Mouse (Mus musculus) liver, embryonic 15.5 days (tissue): ENCODE results near the gene Phlpp1. TPM values are rescaled to one million over a fixed set of nuclear protein-coding genes. Genes with fewer than 3 reads are reported as not detected.

Experiments used
- ATAC-seq: fragments of 200-750 bp; cut with Nextera tagmentation; 2 replicates; pipeline ENCODE4 v1.8.0; 2017; ENCODE audit warnings: moderate number of reproducible peaks, mild to moderate bottlenecking, moderate library complexity; ENCODE audit not compliant: insufficient read depth
- H3K27ac ChIP-seq: fragments of 300-500 bp; sonication (generic); replicated peaks from 2 replicates; pipeline ENCODE4 v1.5.1; 2015; ENCODE audit warnings: mild to moderate bottlenecking, inconsistent platforms
- H3K27me3 ChIP-seq: fragments of 300-500 bp; sonication (generic); 2 replicates; pipeline ENCODE4 v1.6.1; 2015; ENCODE audit warnings: mild to moderate bottlenecking, inconsistent platforms
- H3K36me3 ChIP-seq: fragments of 300-500 bp; sonication (generic); replicated peaks from 2 replicates; pipeline ENCODE4 v1.6.1; 2015; ENCODE audit warnings: moderate library complexity, mild to moderate bottlenecking, inconsistent platforms
- H3K4me1 ChIP-seq: fragments of 300-500 bp; sonication (generic); replicated peaks from 2 replicates; pipeline ENCODE4 v1.6.1; 2015; ENCODE audit warnings: inconsistent platforms
- H3K4me2 ChIP-seq: fragments of 300-500 bp; sonication (generic); 2 replicates; pipeline ENCODE4 v1.6.1; 2015; ENCODE audit warnings: moderate library complexity, mild to moderate bottlenecking, inconsistent platforms
- H3K4me3 ChIP-seq: fragments of 300-500 bp; sonication (generic); replicated peaks from 2 replicates; pipeline ENCODE4 v1.5.1; 2015; ENCODE audit warnings: mild to moderate bottlenecking, inconsistent platforms
- H3K9ac ChIP-seq: fragments of 300-500 bp; sonication (generic); 2 replicates; pipeline ENCODE4 v1.6.1; 2015; ENCODE audit warnings: moderate library complexity, mild to moderate bottlenecking, inconsistent platforms
- H3K9me3 ChIP-seq: fragments of 300-500 bp; sonication (generic); replicated peaks from 2 replicates; pipeline ENCODE4 v1.6.1; 2016; ENCODE audit warnings: inconsistent platforms
- WGBS: fragments of 180-500 bp; shearing (Covaris S2); methylation state at CpG from one replicate; pipeline ENCODE4 v1.1.7; 2015; ENCODE audit warnings: mixed read lengths; ENCODE audit not compliant: insufficient replicate concordance; 5-methylcytosine and 5-hydroxymethylcytosine counted together
- polyA plus RNA-seq: library from polyadenylated mRNA; unstranded; fragments of >200 nt; fragmentation: Nextera tagmentation; extraction: Ambion mirVana; gene quantifications from 2 replicates; pipeline ENCODE4 v1.2.1, GENCODE M21; 2015

Gene Phlpp1
- polyA plus RNA-seq, 1 experiment from 2014 or later: 0.94 TPM

DNA sequence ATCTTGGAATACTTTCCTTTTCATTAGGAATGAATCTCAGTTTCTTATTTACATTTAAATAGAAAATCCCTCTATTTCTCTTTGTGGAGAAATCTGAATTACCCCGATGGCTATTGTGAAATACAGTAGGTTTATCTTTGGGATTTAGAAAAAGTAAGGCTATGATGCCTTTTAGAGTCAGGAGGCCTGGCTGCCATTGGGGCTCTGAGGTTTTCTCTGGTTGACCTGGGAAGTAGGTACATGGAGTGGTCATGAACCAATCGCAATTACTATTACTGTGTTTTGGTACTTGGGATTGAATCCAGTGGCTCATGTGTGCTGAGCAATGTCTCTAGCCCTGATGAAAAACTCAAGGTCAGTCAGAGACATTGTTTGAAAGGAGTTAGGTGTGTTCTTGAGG lies 12.1 kb downstream of the Phlpp1 start:
- ATAC-seq: no peak
- Histone ChIP-seq H3K4me2 (no peak overlapping the region), H3K4me3 (no peak overlapping the region), H3K27me3 (no peaks in the 10 kb centered on the region), H3K9ac (no peak overlapping the region), H3K27ac (no peak overlapping the region), H3K36me3 (no peaks in the 10 kb centered on the region), H3K4me1 (no peaks in the 10 kb centered on the region), H3K9me3 (no peaks in the 10 kb centered on the region)
- WGBS: 77% methylated on average over 2 of the region's 2 CpGs

DNA sequence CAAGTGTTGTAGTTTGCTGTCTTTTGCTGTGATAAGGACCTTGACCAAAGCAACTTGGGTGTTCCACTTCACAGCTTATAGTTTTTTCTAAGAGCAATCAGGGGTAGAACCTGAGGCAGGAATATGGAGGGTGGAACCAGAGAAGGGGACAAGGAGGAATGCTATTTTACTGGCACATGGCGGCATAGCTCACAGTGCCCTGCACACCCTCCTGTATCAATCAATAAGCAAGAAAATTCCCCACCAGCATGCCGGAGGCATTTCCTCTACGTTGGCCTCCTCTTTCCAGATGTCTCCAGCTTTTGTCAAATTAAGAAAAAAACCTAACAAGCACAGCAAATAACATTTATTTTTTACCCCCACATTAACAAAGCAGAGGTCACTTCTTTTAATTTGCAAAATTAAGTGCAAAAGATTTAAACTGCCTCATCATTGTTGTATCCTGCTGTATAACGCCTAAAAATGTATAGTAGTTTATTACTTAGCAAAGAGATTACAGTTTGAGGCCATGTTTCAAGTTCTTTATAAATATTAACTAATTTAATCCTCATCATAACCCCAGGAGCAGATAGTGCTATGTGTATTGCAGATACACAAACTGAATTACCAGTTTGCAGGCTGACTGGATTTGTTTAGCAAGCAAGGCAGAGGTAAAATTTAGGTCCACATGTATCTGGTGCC lies 13.4 kb downstream of the Phlpp1 start:
- Histone ChIP-seq H3K9ac (no peak overlapping the region), H3K4me2 (no peak overlapping the region), H3K36me3 (no peaks in the 10 kb centered on the region), H3K4me1 (no peaks in the 10 kb centered on the region), H3K4me3 (no peak overlapping the region), H3K9me3 (no peaks in the 10 kb centered on the region), H3K27me3 (no peaks in the 10 kb centered on the region), H3K27ac (no peak overlapping the region)
- no peak for ATAC-seq
- 68% methylated on average over 4 of the region's 4 CpGs for WGBS

DNA sequence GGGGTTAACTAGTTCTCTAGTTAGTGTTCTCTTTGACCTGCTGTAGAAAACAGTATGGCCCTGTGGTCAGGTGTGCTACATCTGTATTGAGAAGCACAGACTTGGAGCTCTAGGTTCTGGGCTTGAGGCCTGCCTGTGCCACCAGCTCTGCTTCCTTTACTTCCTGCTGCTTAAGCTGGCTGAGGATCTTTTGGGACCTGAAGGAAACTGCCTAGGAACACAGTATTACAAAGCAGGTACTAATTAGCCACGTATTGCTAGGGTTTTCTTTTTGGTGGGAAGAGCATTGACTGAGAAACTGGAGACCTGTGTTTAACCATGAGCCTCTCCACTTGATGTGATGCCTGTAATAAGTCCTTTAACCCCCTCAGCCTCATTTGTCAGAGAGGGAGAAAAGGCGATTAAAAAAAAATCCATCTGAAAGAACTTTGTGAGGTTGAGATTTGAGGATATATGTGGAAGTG lies 13.9 kb downstream of the Phlpp1 start:
- no peaks in the 10 kb centered on the region for H3K36me3 ChIP-seq
- no peaks in the 10 kb centered on the region for H3K9me3 ChIP-seq
- no peak for ATAC-seq
- no peak overlapping the region for H3K9ac ChIP-seq
- H3K4me3 ChIP-seq: no peak overlapping the region
- H3K4me2 ChIP-seq: no peak overlapping the region
- WGBS: 47% methylated on average over 2 of the region's 2 CpGs
- H3K4me1 ChIP-seq: no peaks in the 10 kb centered on the region
- H3K27ac ChIP-seq: no peak overlapping the region
- H3K27me3 ChIP-seq: no peaks in the 10 kb centered on the region

DNA sequence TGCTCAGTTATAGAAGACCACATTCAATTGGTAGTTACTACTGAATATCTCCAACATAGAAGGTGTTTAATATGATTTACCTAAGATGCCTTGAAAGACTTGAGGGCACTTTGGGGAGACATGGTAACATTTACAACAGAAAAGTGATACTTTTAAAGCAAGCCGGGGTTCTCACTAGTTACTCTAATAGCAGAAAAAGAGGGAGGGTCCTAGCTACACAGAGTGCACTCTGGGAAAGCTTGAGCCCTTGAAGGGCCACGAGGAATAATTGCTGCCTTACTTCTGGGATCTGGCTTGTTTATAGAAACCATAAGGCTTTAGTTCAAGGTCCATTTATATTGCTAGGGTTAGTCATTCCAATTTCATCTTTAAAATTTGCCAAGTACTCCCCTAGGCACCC lies 14.5 kb downstream of the Phlpp1 start:
- Histone ChIP-seq H3K27ac (no peak overlapping the region), H3K9ac (no peak overlapping the region), H3K4me2 (no peak overlapping the region), H3K27me3 (no peaks in the 10 kb centered on the region), H3K4me1 (no peaks in the 10 kb centered on the region), H3K9me3 (no peaks in the 10 kb centered on the region), H3K36me3 (no peaks in the 10 kb centered on the region), H3K4me3 (no peak overlapping the region)
- whole genome bisulfite sequencing: 52% methylated on average over 2 of the region's 2 CpGs
- no peak for ATAC-seq

DNA sequence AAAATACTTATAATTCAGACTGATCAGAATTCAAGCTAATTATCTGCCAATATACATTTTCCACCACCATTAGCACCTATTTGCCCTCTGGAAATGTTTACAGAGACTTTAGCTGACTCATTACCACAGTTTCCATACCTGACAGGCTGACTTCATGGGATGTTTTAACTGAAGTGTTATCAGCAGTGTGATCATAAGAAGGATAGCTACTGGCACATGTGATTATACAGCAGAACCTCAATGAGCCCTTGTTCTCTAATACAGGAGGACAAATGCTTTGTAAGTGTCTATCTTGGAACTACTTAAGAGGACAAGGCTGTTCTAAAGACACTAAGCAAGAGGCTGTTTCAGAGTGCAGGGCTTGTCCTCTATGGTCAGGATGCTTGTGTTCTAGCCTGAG lies 15.9 kb downstream of the Phlpp1 start:
- no peaks in the 10 kb centered on the region for H3K36me3 ChIP-seq
- no peaks in the 10 kb centered on the region for H3K4me1 ChIP-seq
- no peak overlapping the region for H3K9ac ChIP-seq
- H3K4me3 ChIP-seq: no peak overlapping the region
- no peak overlapping the region for H3K4me2 ChIP-seq
- ATAC-seq: no peak
- no peak overlapping the region for H3K27ac ChIP-seq
- no peaks in the 10 kb centered on the region for H3K9me3 ChIP-seq
- H3K27me3 ChIP-seq: no peaks in the 10 kb centered on the region

DNA sequence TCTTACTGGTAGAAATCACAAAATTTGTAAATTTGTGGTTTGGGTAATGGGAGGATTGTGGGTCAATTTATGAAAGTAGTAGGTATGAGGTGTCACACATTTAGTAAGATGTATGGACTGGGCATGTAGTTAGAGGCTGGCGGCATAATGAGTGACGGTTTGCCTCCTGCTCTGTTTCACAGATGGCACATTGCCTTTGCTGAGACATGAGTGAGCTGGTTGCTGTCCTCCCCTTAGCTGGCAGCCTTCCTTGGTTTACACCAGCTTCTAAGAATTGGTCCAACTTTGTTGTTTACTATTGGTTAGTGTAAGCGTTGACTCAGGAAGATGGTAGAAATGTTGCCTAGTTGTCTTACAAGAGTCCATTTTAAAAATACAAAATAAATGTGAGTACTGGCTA lies 17.2 kb downstream of the Phlpp1 start:
- ATAC-seq: no peak
- Histone ChIP-seq H3K4me3 (no peak overlapping the region), H3K4me1 (no peaks in the 10 kb centered on the region), H3K36me3 (no peaks in the 10 kb centered on the region), H3K27ac (no peak overlapping the region), H3K27me3 (no peaks in the 10 kb centered on the region), H3K9ac (no peak overlapping the region), H3K9me3 (no peaks in the 10 kb centered on the region), H3K4me2 (no peak overlapping the region)
- 82% methylated on average over 3 of the region's 3 CpGs for WGBS

DNA sequence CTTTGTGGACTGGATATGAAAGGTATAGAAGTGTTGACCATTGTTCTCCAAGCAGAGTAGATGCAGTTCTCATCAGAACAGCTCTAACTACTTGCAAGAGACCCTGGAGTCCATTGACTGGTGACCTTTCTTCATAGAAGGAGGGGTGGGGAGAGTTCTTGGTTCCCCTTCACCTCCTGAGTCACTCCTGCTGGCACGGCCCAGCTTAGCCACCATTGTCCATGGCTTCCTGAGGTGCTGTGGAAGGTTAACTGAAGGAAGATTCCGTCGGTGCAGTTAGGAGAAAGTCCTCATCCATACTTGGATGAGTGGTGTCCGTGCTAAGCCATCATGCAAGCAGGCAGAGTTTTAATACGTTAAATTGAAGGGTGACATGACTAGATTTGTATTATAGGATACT lies 17.8 kb downstream of the Phlpp1 start:
- H3K4me3 ChIP-seq: no peak overlapping the region
- H3K36me3 ChIP-seq: no peaks in the 10 kb centered on the region
- H3K27ac ChIP-seq: no peak overlapping the region
- WGBS: 72% methylated on average over 5 of the region's 5 CpGs
- H3K4me2 ChIP-seq: no peak overlapping the region
- no peaks in the 10 kb centered on the region for H3K4me1 ChIP-seq
- H3K9me3 ChIP-seq: no peaks in the 10 kb centered on the region
- no peak overlapping the region for H3K9ac ChIP-seq
- no peaks in the 10 kb centered on the region for H3K27me3 ChIP-seq
- ATAC-seq: no peak

DNA sequence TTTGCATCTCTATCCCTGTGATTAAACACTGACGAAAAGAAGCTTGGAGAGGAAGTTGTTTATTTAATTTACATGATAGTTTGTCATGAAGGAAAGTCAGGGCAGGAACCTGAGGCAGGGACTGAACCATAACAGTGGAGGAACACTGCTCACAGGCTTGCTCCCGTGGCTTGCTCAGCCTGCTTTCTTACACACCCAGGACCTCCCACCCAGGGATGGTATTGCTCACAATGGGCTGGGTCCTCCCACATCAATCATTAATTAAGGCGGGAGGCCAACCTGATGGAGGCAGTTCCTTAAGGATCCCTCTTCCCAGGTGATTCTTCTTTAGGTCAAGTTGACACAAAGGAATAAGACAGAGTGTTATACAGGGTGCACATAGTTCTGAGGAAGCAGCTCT lies 19.1 kb downstream of the Phlpp1 start:
- ATAC-seq: no peak
- Histone ChIP-seq H3K4me3 (no peak overlapping the region), H3K9ac (no peak overlapping the region), H3K4me2 (no peak overlapping the region), H3K36me3 (no peaks in the 10 kb centered on the region), H3K27me3 (no peaks in the 10 kb centered on the region), H3K4me1 (no peaks in the 10 kb centered on the region), H3K27ac (no peak overlapping the region), H3K9me3 (no peaks in the 10 kb centered on the region)
- WGBS: 48% methylated on average over 3 of the region's 3 CpGs

DNA sequence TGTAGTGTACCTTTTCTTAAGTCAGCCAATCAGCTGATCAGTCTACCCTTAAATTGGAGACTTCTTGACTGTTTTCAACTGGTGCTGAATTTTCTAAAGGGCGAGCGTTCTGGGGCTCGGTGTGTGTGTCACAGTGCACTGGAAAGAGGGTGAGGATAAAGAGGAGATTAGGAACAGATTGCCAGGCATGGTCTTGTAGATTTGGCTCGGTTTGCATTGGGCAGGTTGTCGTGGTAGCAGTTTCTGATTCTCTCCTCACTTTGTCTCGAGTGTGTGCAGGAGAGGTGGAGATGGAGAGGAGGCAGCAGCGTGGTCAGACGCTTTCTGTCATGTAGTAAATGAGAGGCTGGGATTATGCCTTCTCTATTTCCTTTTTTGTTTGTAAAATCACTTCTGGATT lies 20.3 kb downstream of the Phlpp1 start:
- WGBS: 64% methylated on average over 8 of the region's 8 CpGs
- H3K4me1 ChIP-seq: no peaks in the 10 kb centered on the region
- H3K9me3 ChIP-seq: no peaks in the 10 kb centered on the region
- H3K9ac ChIP-seq: no peak overlapping the region
- no peak overlapping the region for H3K27ac ChIP-seq
- H3K4me2 ChIP-seq: no peak overlapping the region
- H3K4me3 ChIP-seq: no peak overlapping the region
- ATAC-seq: no peak
- no peaks in the 10 kb centered on the region for H3K36me3 ChIP-seq
- H3K27me3 ChIP-seq: no peaks in the 10 kb centered on the region

DNA sequence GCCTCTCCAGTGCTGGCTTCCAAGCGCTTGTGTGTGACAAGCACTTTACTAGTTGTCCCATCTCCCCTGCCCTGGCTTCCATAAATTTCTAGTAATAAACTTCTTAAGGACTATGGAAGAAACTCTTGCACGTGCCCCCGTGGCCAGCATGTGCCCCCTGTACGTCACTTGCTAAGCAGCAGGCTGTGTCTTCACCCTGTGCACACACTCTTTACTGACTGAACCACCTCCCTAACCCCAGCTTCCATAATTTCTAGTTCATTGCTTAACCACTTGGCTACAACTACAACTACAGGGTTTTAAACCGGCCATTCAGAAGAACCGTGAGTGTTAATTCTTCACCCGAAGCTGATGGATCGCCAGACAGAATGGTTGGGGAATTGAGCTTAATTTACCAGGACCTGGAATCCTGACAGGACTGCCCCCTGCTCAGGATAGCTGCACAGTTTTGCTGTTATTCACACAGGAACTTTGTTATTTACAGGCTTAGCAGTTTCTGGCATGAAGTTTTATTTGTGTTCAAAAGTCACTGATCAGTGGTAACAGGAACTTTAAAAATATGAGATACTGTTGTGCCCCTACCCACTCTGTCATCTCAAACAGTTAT lies 21.4 kb downstream of the Phlpp1 start:
- no peak for ATAC-seq
- H3K27ac ChIP-seq: no peak overlapping the region
- no peak overlapping the region for H3K4me2 ChIP-seq
- H3K4me3 ChIP-seq: no peak overlapping the region
- WGBS: 66% methylated on average over 8 of the region's 8 CpGs
- no peaks in the 10 kb centered on the region for H3K36me3 ChIP-seq
- no peaks in the 10 kb centered on the region for H3K4me1 ChIP-seq
- no peaks in the 10 kb centered on the region for H3K27me3 ChIP-seq
- H3K9me3 ChIP-seq: no peaks in the 10 kb centered on the region
- H3K9ac ChIP-seq: no peak overlapping the region

DNA sequence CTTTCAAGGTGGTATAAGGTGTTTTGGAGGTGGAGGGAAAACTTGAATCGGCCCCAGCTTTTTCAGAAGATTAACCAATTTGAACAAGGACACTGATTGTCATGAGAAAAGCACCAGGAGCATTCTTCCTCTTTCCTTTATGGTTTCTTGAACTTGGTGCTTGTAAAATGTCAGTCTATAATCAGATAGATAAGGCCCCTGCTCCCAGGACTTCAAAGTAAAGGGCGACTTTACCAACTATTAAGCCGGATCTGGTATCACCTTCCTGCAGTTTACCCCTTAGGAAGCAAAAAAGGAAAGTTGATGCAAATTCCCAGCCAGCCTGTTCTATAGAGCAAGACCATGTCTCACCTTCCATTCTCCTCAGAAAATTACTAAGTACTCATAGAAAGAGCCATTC lies 21.9 kb downstream of the Phlpp1 start:
- Histone ChIP-seq H3K27ac (no peak overlapping the region), H3K9me3 (no peaks in the 10 kb centered on the region), H3K4me3 (no peak overlapping the region), H3K27me3 (no peaks in the 10 kb centered on the region), H3K4me1 (no peaks in the 10 kb centered on the region), H3K9ac (no peak overlapping the region), H3K36me3 (no peaks in the 10 kb centered on the region), H3K4me2 (no peak overlapping the region)
- ATAC-seq: no peak
- 55% methylated on average over 3 of the region's 3 CpGs for WGBS

DNA sequence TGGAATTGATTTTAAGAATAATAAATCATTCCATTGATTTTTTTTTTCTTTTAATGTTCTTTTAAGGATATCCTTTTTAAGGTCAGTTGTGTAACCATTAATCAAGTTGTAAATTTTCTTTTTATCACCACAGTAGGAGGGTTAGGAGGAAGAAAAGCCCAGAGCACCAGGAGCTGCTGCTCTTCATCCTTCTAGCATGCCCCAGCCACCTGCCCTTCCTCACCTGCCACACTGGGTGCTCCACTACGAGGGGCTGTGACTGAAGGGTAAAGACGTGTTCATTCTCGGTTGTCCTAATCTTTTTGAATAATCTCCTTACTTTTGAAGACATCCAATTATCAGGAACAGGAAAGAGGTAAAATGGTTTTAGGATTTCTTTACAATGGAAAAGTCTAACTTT lies 22.7 kb downstream of the Phlpp1 start:
- Histone ChIP-seq H3K4me2 (no peak overlapping the region), H3K4me3 (no peak overlapping the region), H3K4me1 (no peaks in the 10 kb centered on the region), H3K27me3 (no peaks in the 10 kb centered on the region), H3K27ac (no peak overlapping the region), H3K9ac (no peak overlapping the region), H3K36me3 (no peaks in the 10 kb centered on the region), H3K9me3 (no peaks in the 10 kb centered on the region)
- WGBS: 64% methylated on average over 3 of the region's 3 CpGs
- no peak for ATAC-seq
